Mouse (Mus musculus) embryonic fibroblast, embryonic 13.5 days (primary cell): ENCODE results near the gene Rgs13.

ENCODE experiments used
- CTCF ChIP-seq: IDR thresholded peaks from 2 replicates; pipeline ENCODE4 v1.5.1; 2011; ENCODE audit warnings: mild to moderate bottlenecking, control low read depth, low read length, moderate library complexity, borderline replicate concordance; ENCODE audit not compliant: insufficient read depth
- POLR2A ChIP-seq: IDR thresholded peaks from 2 replicates; pipeline ENCODE4 v1.6.1; 2011; ENCODE audit warnings: low read depth, mild to moderate bottlenecking, control low read depth, low read length, moderate library complexity

DNA sequence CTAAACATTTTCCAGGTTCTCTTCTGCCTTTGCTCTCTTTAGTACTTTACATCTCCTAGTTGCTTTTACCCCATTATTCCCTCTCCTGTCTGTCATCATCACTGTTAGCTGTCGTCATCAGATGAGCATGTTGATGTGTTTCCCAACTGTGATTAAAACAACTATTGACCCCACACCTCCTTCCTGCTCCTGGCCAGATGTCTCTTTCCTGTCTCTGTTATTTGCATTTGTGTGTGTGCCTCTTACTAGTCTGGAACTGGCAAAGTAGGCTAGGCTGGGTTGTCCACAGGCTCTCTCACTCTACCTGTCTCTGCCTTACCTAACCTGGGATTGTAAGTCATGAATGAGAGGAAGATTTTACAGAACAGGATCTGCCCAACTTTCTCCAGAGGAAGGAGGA, 24.6 kb downstream of the Rgs13 start:
- no peak for TF ChIP-seq POLR2A
- no peak for TF ChIP-seq CTCF
